Mouse (Mus musculus): ENCODE data around the gene Ciz1. TPM values are rescaled to one million over a fixed set of nuclear protein-coding genes. Genes with fewer than 3 reads are reported as not detected.

Gene Ciz1
- polyA plus RNA-seq, 1 experiment from 2014 or later: 38.9 TPM

DNA sequence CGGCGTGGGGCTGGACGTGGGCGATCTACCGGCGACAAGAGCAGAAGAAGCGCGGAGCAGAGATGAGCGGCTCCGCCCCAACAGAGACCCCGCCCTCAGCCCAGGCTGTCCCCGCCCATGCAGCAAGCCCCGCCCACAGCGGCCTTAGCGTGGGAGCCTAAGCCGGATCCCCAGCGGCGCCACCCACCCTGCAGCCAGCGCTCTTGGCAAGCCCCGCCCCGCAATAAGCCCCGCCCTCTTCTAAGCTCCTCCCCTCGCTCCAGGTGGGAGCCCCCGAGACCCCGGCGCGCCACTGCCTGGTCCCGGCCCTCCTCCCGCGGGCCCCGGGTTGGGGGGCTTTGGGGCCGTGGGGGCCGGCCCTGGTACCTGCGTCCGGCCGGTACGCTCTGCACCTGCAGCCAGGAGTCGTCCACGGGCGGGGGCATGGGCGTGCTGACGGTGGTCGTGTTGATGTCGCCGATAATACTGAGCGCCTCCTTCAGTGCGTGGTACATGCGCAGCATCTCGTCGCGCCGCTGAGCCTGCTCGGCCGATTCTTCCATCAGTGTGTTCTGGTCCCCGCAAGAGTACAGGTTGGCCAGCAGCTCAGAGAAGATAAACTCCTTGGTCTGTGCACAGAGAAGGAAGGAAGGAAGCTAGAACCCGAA is 39.7 kb upstream of the Ciz1 start:
- 4% methylated on average over 55 of the region's 56 CpGs for WGBS
- peak overlapping the region; percentile 100 for H3K4me2 ChIP-seq (replicated peaks)
- peak; percentile 89 for ATAC-seq
- H3K27me3 ChIP-seq (replicated peaks): no peaks in the 10 kb centered on the region
- no peaks in the 10 kb centered on the region for H3K9me3 ChIP-seq
- 0 out of 2 replicates have a peak overlapping the region, but pooled peaks have one; percentile 40 for H3K27ac ChIP-seq
- peak overlapping the region; percentile 66 for H3K9ac ChIP-seq
- H3K4me1 ChIP-seq (replicated peaks): peaks cover 41% of the 10 kb centered on the region
- peak overlapping the region; percentile 69 for H3K4me3 ChIP-seq (replicated peaks)
- H3K36me3 ChIP-seq: peaks cover 14% of the 10 kb centered on the region; the same call in 1 of the 2 replicates

GRCm38 (mm10) chr2:32314831-32315230 is 37.3 kb upstream of the Ciz1 start:
- H3K4me2 ChIP-seq (replicated peaks): no peak overlapping the region
- H3K4me3 ChIP-seq (replicated peaks): no peak overlapping the region
- H3K9me3 ChIP-seq: no peaks in the 10 kb centered on the region
- peaks cover 61% of the 10 kb centered on the region for H3K4me1 ChIP-seq (replicated peaks)
- WGBS: 93% methylated on average over 14 of the region's 14 CpGs
- no peak overlapping the region for H3K9ac ChIP-seq
- no peak for ATAC-seq
- H3K27me3 ChIP-seq (replicated peaks): no peaks in the 10 kb centered on the region
- no peak overlapping the region for H3K27ac ChIP-seq
- H3K36me3 ChIP-seq: 0 out of 2 replicates have a peak, but pooled peaks cover 8% of the 10 kb centered on the region

DNA sequence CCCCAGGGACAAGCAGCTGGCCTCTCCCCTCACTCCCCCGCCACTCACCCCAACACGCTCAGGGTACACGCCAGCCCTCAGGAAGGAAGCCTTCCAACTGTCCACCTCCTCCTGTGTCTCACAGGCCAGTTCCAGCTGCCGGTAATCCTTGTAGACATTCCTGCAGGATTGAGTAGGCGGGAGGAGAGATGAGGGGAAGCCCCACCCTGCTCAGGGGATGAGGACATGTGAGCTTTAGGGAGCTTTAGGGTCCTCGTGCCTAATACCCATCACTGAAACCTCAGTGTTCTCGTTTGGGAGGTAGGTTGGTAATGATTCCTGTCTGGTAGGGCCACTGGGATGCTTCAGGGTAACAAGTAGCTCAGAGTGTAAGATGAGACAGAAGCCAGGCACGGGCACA is 36.4 kb upstream of the Ciz1 start:
- H3K9me3 ChIP-seq: no peaks in the 10 kb centered on the region

GRCm38 (mm10) chr2:32316887-32317656 is 35.1 kb upstream of the Ciz1 start:
- WGBS: 40% methylated on average over 20 of the region's 20 CpGs
- no peak for ATAC-seq
- H3K4me2 ChIP-seq (replicated peaks): no peak overlapping the region
- H3K27ac ChIP-seq: peak overlapping the region; percentile 91
- H3K9ac ChIP-seq: 0 out of 2 replicates have a peak overlapping the region, but pooled peaks have one; percentile 18
- no peak overlapping the region for H3K4me3 ChIP-seq (replicated peaks)
- no peaks in the 10 kb centered on the region for H3K9me3 ChIP-seq
- H3K4me1 ChIP-seq (replicated peaks): peaks cover 60% of the 10 kb centered on the region
- no peaks in the 10 kb centered on the region for H3K27me3 ChIP-seq (replicated peaks)
- H3K36me3 ChIP-seq: 0 out of 2 replicates have a peak, but pooled peaks cover 3% of the 10 kb centered on the region

More for the DNA sequence above, 36.4 kb upstream of the Ciz1 start:
- no peaks in the 10 kb centered on the region for H3K27me3 ChIP-seq (replicated peaks)
- 0 out of 2 replicates have a peak, but pooled peaks cover 3% of the 10 kb centered on the region for H3K36me3 ChIP-seq
- ATAC-seq: no peak
- H3K4me1 ChIP-seq (replicated peaks): peaks cover 67% of the 10 kb centered on the region
- WGBS: 12% methylated on average over 8 of the region's 8 CpGs
- no peak overlapping the region for H3K4me3 ChIP-seq (replicated peaks)
- no peak overlapping the region for H3K9ac ChIP-seq
- peak overlapping the region; percentile 84 for H3K27ac ChIP-seq
- peak overlapping the region; percentile 37 for H3K4me2 ChIP-seq (replicated peaks)

- H3K4me1 ChIP-seq (replicated peaks): peaks cover 57% of the 10 kb centered on the region
- H3K9me3 ChIP-seq: no peaks in the 10 kb centered on the region
- H3K27ac ChIP-seq: peak overlapping the region; percentile 91
- 0 out of 2 replicates have a peak, but pooled peaks cover 3% of the 10 kb centered on the region for H3K36me3 ChIP-seq
- H3K4me3 ChIP-seq (replicated peaks): peak overlapping the region; percentile 44
- WGBS: 9% methylated on average over 19 of the region's 19 CpGs
- no peaks in the 10 kb centered on the region for H3K27me3 ChIP-seq (replicated peaks)
- peak; percentile 74 for ATAC-seq
- H3K9ac ChIP-seq: peak overlapping the region; percentile 58
- H3K4me2 ChIP-seq (replicated peaks): peak overlapping the region; percentile 60
These were observed 34.2 kb upstream of the Ciz1 start for GRCm38 (mm10) chr2:32317791-32318417.

GRCm38 (mm10) chr2:32318709-32319585 is 33.2 kb upstream of the Ciz1 start:
- no peaks in the 10 kb centered on the region for H3K9me3 ChIP-seq
- peak overlapping the region; percentile 58 for H3K9ac ChIP-seq
- 0 out of 2 replicates have a peak, but pooled peaks cover 2% of the 10 kb centered on the region for H3K27me3 ChIP-seq (replicated peaks)
- ATAC-seq: no peak
- WGBS: 63% methylated on average over 14 of the region's 14 CpGs
- peaks cover 57% of the 10 kb centered on the region for H3K4me1 ChIP-seq (replicated peaks)
- H3K36me3 ChIP-seq: 0 out of 2 replicates have a peak, but pooled peaks cover 3% of the 10 kb centered on the region
- H3K27ac ChIP-seq: peak overlapping the region; percentile 91
- H3K4me3 ChIP-seq (replicated peaks): peak overlapping the region; percentile 44
- H3K4me2 ChIP-seq (replicated peaks): peak overlapping the region; percentile 60

DNA sequence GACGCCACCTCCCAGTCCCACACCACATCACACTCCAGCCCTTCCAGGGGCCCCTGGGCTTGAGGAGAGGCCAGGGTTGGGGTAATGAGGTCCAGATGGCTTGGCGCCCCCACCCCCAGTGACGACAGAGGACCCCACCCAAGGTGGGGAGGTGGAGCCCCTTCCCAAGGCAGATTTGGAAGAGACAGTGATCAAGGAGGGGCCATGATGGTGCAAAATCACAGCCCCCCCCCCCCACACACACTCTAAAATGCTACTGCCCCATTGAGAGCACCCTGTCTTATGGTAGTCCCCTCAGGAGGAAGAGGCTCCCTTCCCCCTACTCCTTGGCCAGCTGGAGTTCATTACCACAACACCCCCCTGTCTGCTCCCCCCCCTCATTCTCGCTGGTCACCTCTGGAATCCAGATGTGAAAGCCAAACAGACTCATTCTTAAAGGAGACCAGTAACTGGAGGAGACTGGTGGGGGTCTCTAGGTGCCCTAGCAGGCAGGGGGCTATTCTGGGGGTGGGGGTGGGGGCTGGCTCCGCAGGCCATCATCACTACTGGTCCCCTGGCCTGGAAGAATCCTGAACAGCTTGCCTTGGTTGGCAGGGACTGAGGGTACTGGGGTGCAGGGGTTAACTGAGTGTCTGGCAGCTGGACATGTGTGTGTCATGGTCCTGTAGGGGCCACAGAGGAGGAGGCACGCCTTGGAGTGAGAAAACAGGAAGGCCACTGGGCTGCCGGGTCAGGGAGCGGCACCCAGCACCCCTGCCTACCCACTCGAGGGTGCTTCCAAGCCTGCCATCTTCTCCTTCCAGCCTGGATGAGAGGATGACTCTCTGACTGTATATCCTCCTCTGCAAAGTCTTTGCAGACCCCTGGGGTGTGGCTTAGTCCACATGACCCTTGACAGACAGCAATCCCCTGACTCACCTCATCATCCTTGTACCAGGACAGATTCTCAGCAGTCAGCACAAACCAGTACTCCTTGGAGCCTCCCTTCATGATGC is 32.2 kb upstream of the Ciz1 start:
- H3K36me3 ChIP-seq: 0 out of 2 replicates have a peak, but pooled peaks cover under 1% of the 10 kb centered on the region
- H3K27me3 ChIP-seq (replicated peaks): 0 out of 2 replicates have a peak, but pooled peaks cover 2% of the 10 kb centered on the region
- H3K9me3 ChIP-seq: no peaks in the 10 kb centered on the region
- H3K4me2 ChIP-seq (replicated peaks): peak overlapping the region; percentile 60
- WGBS: 28% methylated on average over 9 of the region's 9 CpGs
- H3K4me3 ChIP-seq (replicated peaks): no peak overlapping the region
- no peak overlapping the region for H3K9ac ChIP-seq
- ATAC-seq: peak; percentile 13
- H3K4me1 ChIP-seq (replicated peaks): peaks cover 56% of the 10 kb centered on the region
- H3K27ac ChIP-seq: peak overlapping the region; percentile 91

DNA sequence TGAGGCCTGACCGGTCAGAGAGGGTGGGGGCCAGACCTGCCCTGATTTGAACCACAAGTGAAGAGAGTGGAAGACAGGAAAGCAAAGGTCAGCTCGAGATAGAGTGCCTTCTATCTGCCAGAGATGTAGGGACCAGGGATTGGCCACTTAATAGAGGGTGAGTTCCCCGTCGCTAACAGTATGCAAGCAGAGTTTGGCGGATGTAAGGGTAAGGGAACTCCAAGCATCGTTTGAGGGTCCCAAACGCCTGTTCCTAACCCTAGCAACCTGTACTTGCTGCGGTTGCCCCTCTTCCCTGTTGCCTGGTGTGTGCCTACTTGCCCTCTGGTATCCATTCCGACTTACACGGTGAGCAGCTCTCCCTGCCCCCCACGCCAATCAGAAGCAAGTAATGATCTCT is 31.4 kb upstream of the Ciz1 start:
- WGBS: 72% methylated on average over 11 of the region's 11 CpGs
- no peak overlapping the region for H3K4me2 ChIP-seq (replicated peaks)
- H3K27me3 ChIP-seq (replicated peaks): 0 out of 2 replicates have a peak, but pooled peaks cover 2% of the 10 kb centered on the region
- 0 out of 2 replicates have a peak overlapping the region, but pooled peaks have one; percentile 91 for H3K27ac ChIP-seq
- peaks cover 56% of the 10 kb centered on the region for H3K4me1 ChIP-seq (replicated peaks)
- H3K36me3 ChIP-seq: no peaks in the 10 kb centered on the region
- no peaks in the 10 kb centered on the region for H3K9me3 ChIP-seq
- no peak overlapping the region for H3K9ac ChIP-seq
- ATAC-seq: no peak
- no peak overlapping the region for H3K4me3 ChIP-seq (replicated peaks)

DNA sequence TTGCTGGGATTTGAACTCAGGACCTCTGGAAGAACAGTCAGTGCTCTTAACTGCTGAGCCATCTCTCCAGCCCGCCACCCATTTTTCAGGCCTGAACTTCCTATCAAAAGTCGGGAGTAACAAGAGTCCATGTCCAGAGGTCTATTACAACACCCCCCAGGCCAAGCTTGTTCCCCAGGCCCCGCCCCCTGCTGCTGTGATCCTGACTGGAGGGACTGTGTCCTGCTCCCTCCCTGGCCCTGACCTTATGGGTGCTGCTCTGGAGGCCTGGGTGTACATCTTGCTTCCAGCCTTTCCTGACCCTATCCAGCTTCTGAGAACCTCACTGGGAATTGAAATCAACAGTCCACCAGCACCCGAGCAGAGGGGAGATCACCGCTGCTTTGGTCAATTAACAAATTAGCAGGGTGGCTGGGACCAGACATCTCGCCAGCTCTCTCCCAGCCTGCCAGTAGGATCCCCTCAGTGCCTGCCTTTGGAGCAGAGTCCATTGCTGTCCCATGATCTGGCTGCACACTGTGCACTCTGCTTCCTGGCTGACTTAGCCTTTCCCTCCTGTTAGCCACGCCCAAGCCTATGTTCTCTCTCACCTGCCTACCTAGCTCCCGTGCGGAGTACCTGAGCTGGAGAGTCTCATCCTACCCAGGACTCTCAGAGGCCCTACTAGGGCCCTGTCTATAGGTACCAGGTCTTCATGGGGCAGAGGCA is 30.4 kb upstream of the Ciz1 start:
- H3K4me3 ChIP-seq (replicated peaks): no peak overlapping the region
- ATAC-seq: peak; percentile 78
- no peaks in the 10 kb centered on the region for H3K36me3 ChIP-seq
- no peak overlapping the region for H3K4me2 ChIP-seq (replicated peaks)
- H3K4me1 ChIP-seq (replicated peaks): peaks cover 50% of the 10 kb centered on the region
- WGBS: 63% methylated on average over 9 of the region's 9 CpGs
- 0 out of 2 replicates have a peak, but pooled peaks cover 2% of the 10 kb centered on the region for H3K27me3 ChIP-seq (replicated peaks)
- H3K27ac ChIP-seq: peak overlapping the region; percentile 38
- no peaks in the 10 kb centered on the region for H3K9me3 ChIP-seq
- H3K9ac ChIP-seq: no peak overlapping the region

Data from intestine, embryonic 15.5 days (tissue).